Mouse (Mus musculus): ENCODE data around the gene Mok. TPM values are rescaled to one million over a fixed set of nuclear protein-coding genes. Genes with fewer than 3 reads are reported as not detected.
A peak's percentile ranks its signal among the peaks of the same experiment; 100 is the strongest.

Mok gene
- polyA plus RNA-seq, 1 experiment from 2014 or later = 5.7 TPM

- 77% methylated on average over 8 of the region's 8 CpGs for WGBS
- H3K4me3 ChIP-seq = no peak overlapping the region
- H3K9ac ChIP-seq = no peak overlapping the region
- no peaks in the 10 kb centered on the region for H3K27me3 ChIP-seq
- H3K27ac ChIP-seq = no peak overlapping the region
- H3K4me1 ChIP-seq = no peaks in the 10 kb centered on the region
- no peaks in the 10 kb centered on the region for H3K9me3 ChIP-seq
- no peaks in the 10 kb centered on the region for H3K36me3 ChIP-seq
- no peak for ATAC-seq (ENCODE audit: low FRiP score, low read depth)
- no peak overlapping the region for H3K4me2 ChIP-seq (replicated peaks)
These were observed 21.4 kb downstream of the Mok start for GRCm38 (mm10) chr12:110819367-110819766.

- Histone ChIP-seq H3K9me3 (no peaks in the 10 kb centered on the region), H3K27ac (no peak overlapping the region), H3K27me3 (no peaks in the 10 kb centered on the region), H3K9ac (no peak overlapping the region), H3K36me3 (peaks cover 14% of the 10 kb centered on the region), H3K4me3 (no peak overlapping the region), H3K4me1 (no peaks in the 10 kb centered on the region), H3K4me2 (replicated peaks) (no peak overlapping the region)
- no peak for ATAC-seq (ENCODE audit: low FRiP score, low read depth)
- WGBS = 88% methylated on average over 2 of the region's 2 CpGs
These were observed 23.9 kb downstream of the Mok start for GRCm38 (mm10) chr12:110816833-110817232.

GRCm38 (mm10) chr12:110814924-110815323 lies 25.8 kb downstream of the Mok start:
- Histone ChIP-seq H3K4me2 (replicated peaks) (no peak overlapping the region), H3K9me3 (no peaks in the 10 kb centered on the region), H3K4me3 (no peak overlapping the region), H3K36me3 (peaks cover 21% of the 10 kb centered on the region), H3K27me3 (no peaks in the 10 kb centered on the region), H3K9ac (no peak overlapping the region), H3K27ac (no peak overlapping the region), H3K4me1 (no peaks in the 10 kb centered on the region)
- WGBS = 68% methylated on average over 17 of the region's 17 CpGs
- ATAC-seq (ENCODE audit: low FRiP score, low read depth) = no peak

GRCm38 (mm10) chr12:110813624-110814023 lies 27.1 kb downstream of the Mok start:
- WGBS = 92% methylated on average over 6 of the region's 6 CpGs
- Histone ChIP-seq H3K27me3 (no peaks in the 10 kb centered on the region), H3K36me3 (peaks cover 29% of the 10 kb centered on the region), H3K4me2 (replicated peaks) (no peak overlapping the region), H3K4me3 (no peak overlapping the region), H3K9me3 (no peaks in the 10 kb centered on the region), H3K9ac (no peak overlapping the region), H3K4me1 (no peaks in the 10 kb centered on the region), H3K27ac (no peak overlapping the region)
- ATAC-seq (ENCODE audit: low FRiP score, low read depth) = no peak

GRCm38 (mm10) chr12:110813132-110813531 lies 27.6 kb downstream of the Mok start:
- Histone ChIP-seq H3K27ac (no peak overlapping the region), H3K4me1 (no peaks in the 10 kb centered on the region), H3K4me2 (replicated peaks) (no peak overlapping the region), H3K27me3 (no peaks in the 10 kb centered on the region), H3K4me3 (no peak overlapping the region), H3K36me3 (peaks cover 32% of the 10 kb centered on the region), H3K9ac (no peak overlapping the region), H3K9me3 (no peaks in the 10 kb centered on the region)
- ATAC-seq (ENCODE audit: low FRiP score, low read depth) = no peak
- 87% methylated on average over 9 of the region's 9 CpGs for WGBS

- no peak overlapping the region for H3K4me2 ChIP-seq (replicated peaks)
- H3K4me1 ChIP-seq = peaks cover 9% of the 10 kb centered on the region
- WGBS = 86% methylated on average over 5 of the region's 5 CpGs
- no peaks in the 10 kb centered on the region for H3K9me3 ChIP-seq
- no peak overlapping the region for H3K9ac ChIP-seq
- H3K27me3 ChIP-seq = no peaks in the 10 kb centered on the region
- no peak overlapping the region for H3K4me3 ChIP-seq
- no peak overlapping the region for H3K27ac ChIP-seq
- peaks cover 56% of the 10 kb centered on the region for H3K36me3 ChIP-seq
- no peak for ATAC-seq (ENCODE audit: low FRiP score, low read depth)
These were observed 31.9 kb downstream of the Mok start for GRCm38 (mm10) chr12:110808848-110809247.

- Histone ChIP-seq H3K4me2 (replicated peaks) (no peak overlapping the region), H3K27me3 (no peaks in the 10 kb centered on the region), H3K4me3 (no peak overlapping the region), H3K9ac (no peak overlapping the region), H3K36me3 (peaks cover 56% of the 10 kb centered on the region), H3K9me3 (no peaks in the 10 kb centered on the region), H3K4me1 (peaks cover 9% of the 10 kb centered on the region), H3K27ac (no peak overlapping the region; the same call in 1 of the 2 replicates)
- WGBS = 84% methylated on average over 10 of the region's 10 CpGs
- no peak for ATAC-seq (ENCODE audit: low FRiP score, low read depth)
These were observed 32.3 kb downstream of the Mok start for GRCm38 (mm10) chr12:110808430-110808829.

GRCm38 (mm10) chr12:110806301-110806970 lies 34.3 kb downstream of the Mok start:
- H3K9me3 ChIP-seq = no peaks in the 10 kb centered on the region
- no peak overlapping the region for H3K4me2 ChIP-seq (replicated peaks)
- no peak overlapping the region for H3K9ac ChIP-seq
- no peak for ATAC-seq (ENCODE audit: low FRiP score, low read depth)
- H3K4me3 ChIP-seq = no peak overlapping the region
- H3K4me1 ChIP-seq = peaks cover 9% of the 10 kb centered on the region
- 81% methylated on average over 3 of the region's 3 CpGs for WGBS
- no peaks in the 10 kb centered on the region for H3K27me3 ChIP-seq
- H3K27ac ChIP-seq = no peak overlapping the region
- H3K36me3 ChIP-seq = peaks cover 50% of the 10 kb centered on the region

GRCm38 (mm10) chr12:110804261-110804660 lies 36.5 kb downstream of the Mok start:
- Histone ChIP-seq H3K9ac (no peak overlapping the region), H3K4me2 (replicated peaks) (no peak overlapping the region), H3K9me3 (no peaks in the 10 kb centered on the region), H3K27me3 (no peaks in the 10 kb centered on the region), H3K27ac (no peak overlapping the region), H3K4me1 (peaks cover 9% of the 10 kb centered on the region), H3K4me3 (no peak overlapping the region), H3K36me3 (peaks cover 45% of the 10 kb centered on the region)
- 34% methylated on average over 10 of the region's 10 CpGs for WGBS
- 0 out of 2 replicates have a peak, but pooled peaks have one; percentile 62 for ATAC-seq (ENCODE audit: low FRiP score, low read depth)

GRCm38 (mm10) chr12:110802674-110803297 lies 38.0 kb downstream of the Mok start:
- Histone ChIP-seq H3K9me3 (no peaks in the 10 kb centered on the region), H3K4me2 (replicated peaks) (no peak overlapping the region), H3K4me3 (no peak overlapping the region), H3K36me3 (peaks cover 38% of the 10 kb centered on the region), H3K4me1 (peaks cover 9% of the 10 kb centered on the region), H3K27ac (no peak overlapping the region), H3K27me3 (no peaks in the 10 kb centered on the region), H3K9ac (no peak overlapping the region)
- ATAC-seq (ENCODE audit: low FRiP score, low read depth) = no peak
- WGBS = 86% methylated on average over 5 of the region's 5 CpGs

- Histone ChIP-seq H3K27ac (no peak overlapping the region), H3K4me1 (peaks cover 9% of the 10 kb centered on the region), H3K27me3 (no peaks in the 10 kb centered on the region), H3K4me3 (no peak overlapping the region), H3K4me2 (replicated peaks) (no peak overlapping the region), H3K9ac (no peak overlapping the region), H3K36me3 (peaks cover 31% of the 10 kb centered on the region), H3K9me3 (no peaks in the 10 kb centered on the region)
- WGBS = 85% methylated on average over 10 of the region's 10 CpGs
- no peak for ATAC-seq (ENCODE audit: low FRiP score, low read depth)
These were observed 38.8 kb downstream of the Mok start for GRCm38 (mm10) chr12:110801876-110802464.

GRCm38 (mm10) chr12:110799226-110799625 lies 41.5 kb downstream of the Mok start:
- no peak overlapping the region for H3K27ac ChIP-seq
- peaks cover 28% of the 10 kb centered on the region for H3K36me3 ChIP-seq
- ATAC-seq (ENCODE audit: low FRiP score, low read depth) = no peak
- no peak overlapping the region for H3K9ac ChIP-seq
- no peaks in the 10 kb centered on the region for H3K27me3 ChIP-seq
- H3K4me3 ChIP-seq = no peak overlapping the region
- WGBS = 94% methylated on average over 4 of the region's 4 CpGs
- no peak overlapping the region for H3K4me2 ChIP-seq (replicated peaks)
- no peaks in the 10 kb centered on the region for H3K9me3 ChIP-seq
- H3K4me1 ChIP-seq = peaks cover under 1% of the 10 kb centered on the region
